Mouse (Mus musculus) MEL (cell line): ENCODE data around the gene Spem2. TPM values are rescaled to one million over a fixed set of nuclear protein-coding genes. Genes with fewer than 3 reads are reported as not detected.
A peak's percentile ranks its signal among the peaks of the same experiment; 100 is the strongest.

Experiments used
- DNase-seq: peaks from one replicate; pipeline ENCODE4 v3.0.0; 2011; ENCODE audit warnings: low read depth, low spot score
- H3K27ac ChIP-seq: 2 replicates; pipeline ENCODE4 v1.5.1; 2012; ENCODE audit warnings: low read depth, mild to moderate bottlenecking, control low read depth, low read length, moderate library complexity; ENCODE audit not compliant: control insufficient read depth
- H3K27me3 ChIP-seq, 2 experiments: fragments of 150-350 bp in 1 of 2; sonication (generic) in 1 of 2; 2 replicates each; pipeline ENCODE4 v1.6.1; 2012; ENCODE audit warnings: low read length in 2 of 2, mild to moderate bottlenecking in 2 of 2, improper control_type of control experiment in 1 of 2, moderate library complexity in 1 of 2; ENCODE audit not compliant: insufficient read depth in 2 of 2, control insufficient read depth in 1 of 2
- H3K36me3 ChIP-seq, 2 experiments: 2 replicates each; pipeline ENCODE4 v1.6.1; 2012 to 2014; ENCODE audit warnings: low read length in 2 of 2, improper control_type of control experiment in 1 of 2, inconsistent platforms in 1 of 2, mild to moderate bottlenecking in 1 of 2; ENCODE audit not compliant: insufficient read depth in 2 of 2, control insufficient read depth in 1 of 2
- H3K4me1 ChIP-seq, 2 experiments: fragments of 150-350 bp in 1 of 2; sonication (generic) in 1 of 2; 2 replicates each; pipeline ENCODE4 v1.6.1; 2012; ENCODE audit warnings: low read length in 2 of 2, improper control_type of control experiment in 1 of 2, mild to moderate bottlenecking in 1 of 2; ENCODE audit not compliant: insufficient read depth in 2 of 2, control insufficient read depth in 1 of 2
- H3K4me3 ChIP-seq, 2 experiments: fragments of 150-350 bp in 1 of 2; sonication (generic) in 1 of 2; 2 replicates each; pipeline ENCODE4 v1.5.1; 2012; ENCODE audit warnings: low read depth in 2 of 2, low read length in 2 of 2, mild to moderate bottlenecking in 2 of 2, moderate library complexity in 2 of 2, control low read depth in 1 of 2, improper control_type of control experiment in 1 of 2; ENCODE audit not compliant: control insufficient read depth in 1 of 2, insufficient read depth in 1 of 2
- H3K79me2 ChIP-seq: 2 replicates; pipeline ENCODE4 v1.6.1; 2012; ENCODE audit warnings: mild to moderate bottlenecking, low read length, moderate library complexity; ENCODE audit not compliant: control insufficient read depth, poor library complexity, insufficient read depth
- H3K9ac ChIP-seq: 2 replicates; pipeline ENCODE4 v1.6.1; 2012; ENCODE audit warnings: low read depth, mild to moderate bottlenecking, control low read depth, low read length, moderate library complexity; ENCODE audit not compliant: control insufficient read depth, poor library complexity, severe bottlenecking
- H3K9me3 ChIP-seq: fragments of 150-350 bp; sonication (generic); replicated peaks from 2 replicates; pipeline ENCODE4 v1.6.1; 2012; ENCODE audit warnings: mild to moderate bottlenecking, low read length, improper control_type of control experiment, moderate library complexity; ENCODE audit not compliant: insufficient read depth
- CHD2 ChIP-seq: IDR thresholded peaks from 2 replicates; pipeline ENCODE4 v1.6.1; 2011; ENCODE audit warnings: low read length, improper control_type of control experiment
- E2F4 ChIP-seq: IDR thresholded peaks from 2 replicates; pipeline ENCODE4 v1.6.1; 2011; ENCODE audit warnings: low read depth, low read length, improper control_type of control experiment, borderline replicate concordance
- ELF1 ChIP-seq: IDR thresholded peaks from 2 replicates; pipeline ENCODE4 v1.6.1; 2014; ENCODE audit warnings: low read depth, mild to moderate bottlenecking, inconsistent platforms, low read length, improper control_type of control experiment, moderate library complexity
- EP300 ChIP-seq, 2 experiments: IDR thresholded peaks; 2 replicates each; pipeline ENCODE4 v1.6.1; 2011; ENCODE audit warnings: improper control_type of control experiment in 2 of 2, low read length in 2 of 2, low read depth in 1 of 2, mild to moderate bottlenecking in 1 of 2
- ETS1 ChIP-seq: IDR thresholded peaks from 2 replicates; pipeline ENCODE4 v1.6.1; 2012; ENCODE audit warnings: low read depth, mild to moderate bottlenecking, inconsistent platforms, low read length, improper control_type of control experiment, moderate library complexity
- GABPA ChIP-seq: IDR thresholded peaks from 2 replicates; pipeline ENCODE4 v1.6.1; 2012; ENCODE audit warnings: low read depth, mild to moderate bottlenecking, inconsistent platforms, low read length, improper control_type of control experiment, moderate library complexity
- GATA1 ChIP-seq: IDR thresholded peaks from 2 replicates; pipeline ENCODE4 v1.6.1; 2011; ENCODE audit warnings: low read depth, low read length, improper control_type of control experiment
- JUND ChIP-seq: IDR thresholded peaks from 2 replicates; pipeline ENCODE4 v1.6.1; 2011; ENCODE audit warnings: low read depth, mild to moderate bottlenecking, improper control_type of control experiment, low read length
- KAT2A ChIP-seq: conservative IDR thresholded peaks from 2 replicates; pipeline ENCODE4 v1.6.1; 2012; ENCODE audit warnings: low read depth, low read length, improper control_type of control experiment, inconsistent platforms
- MAFK ChIP-seq: IDR thresholded peaks from 2 replicates; pipeline ENCODE4 v1.6.1; 2011; ENCODE audit warnings: low read depth, mild to moderate bottlenecking, low read length, improper control_type of control experiment, borderline replicate concordance
- MAX ChIP-seq: IDR thresholded peaks from 2 replicates; pipeline ENCODE4 v1.6.1; 2011; ENCODE audit warnings: low read length, improper control_type of control experiment
- MAZ ChIP-seq: IDR thresholded peaks from 2 replicates; pipeline ENCODE4 v1.6.1; 2012; ENCODE audit warnings: low read depth, mild to moderate bottlenecking, inconsistent platforms, low read length, improper control_type of control experiment
- MXI1 ChIP-seq: IDR thresholded peaks from 2 replicates; pipeline ENCODE4 v1.6.1; 2011; ENCODE audit warnings: mild to moderate bottlenecking, low read depth, low read length, improper control_type of control experiment
- MYB ChIP-seq: IDR thresholded peaks from 2 replicates; pipeline ENCODE4 v1.6.1; 2011; ENCODE audit warnings: mild to moderate bottlenecking, low read depth, low read length, improper control_type of control experiment
- MYC ChIP-seq: IDR thresholded peaks from 2 replicates; pipeline ENCODE4 v1.6.1; 2011; ENCODE audit warnings: low read depth, mild to moderate bottlenecking, low read length, improper control_type of control experiment, moderate library complexity
- NELFE ChIP-seq: IDR thresholded peaks from 2 replicates; pipeline ENCODE4 v1.6.1; 2011; ENCODE audit warnings: low read depth, low read length, improper control_type of control experiment
- NRF1 ChIP-seq: IDR thresholded peaks from 2 replicates; pipeline ENCODE4 v1.6.1; 2014; ENCODE audit warnings: low read depth, mild to moderate bottlenecking, inconsistent platforms, low read length, improper control_type of control experiment, moderate library complexity; ENCODE audit not compliant: poor library complexity, insufficient read depth, severe bottlenecking
- POLR2A ChIP-seq, 2 experiments: IDR thresholded peaks; 2 replicates each; pipeline ENCODE4 v1.6.1; 2011 to 2012; ENCODE audit warnings: low read length in 2 of 2, mild to moderate bottlenecking in 2 of 2, control low read depth in 1 of 2, improper control_type of control experiment in 1 of 2, low read depth in 1 of 2, moderate library complexity in 1 of 2; ENCODE audit not compliant: control insufficient read depth in 1 of 2, insufficient read depth in 1 of 2, poor library complexity in 1 of 2
- RAD21 ChIP-seq: IDR thresholded peaks from 2 replicates; pipeline ENCODE4 v1.6.1; 2011; ENCODE audit warnings: mild to moderate bottlenecking, low read depth, low read length, improper control_type of control experiment
- TBP ChIP-seq: IDR thresholded peaks from 2 replicates; pipeline ENCODE4 v1.8.0; 2011; ENCODE audit warnings: low read depth, low read length, improper control_type of control experiment
- TCF12 ChIP-seq: IDR thresholded peaks from 2 replicates; pipeline ENCODE4 v1.6.1; 2014; ENCODE audit warnings: low read depth, mild to moderate bottlenecking, inconsistent platforms, low read length, improper control_type of control experiment, moderate library complexity
- USF2 ChIP-seq, 2 experiments: IDR thresholded peaks; 2 replicates each; pipeline ENCODE4 v1.6.1; 2011 to 2012; ENCODE audit warnings: improper control_type of control experiment in 2 of 2, low read length in 2 of 2, borderline replicate concordance in 1 of 2, inconsistent platforms in 1 of 2, low read depth in 1 of 2, mild to moderate bottlenecking in 1 of 2; ENCODE audit not compliant: insufficient read depth in 1 of 2
- ZC3H11A ChIP-seq: IDR thresholded peaks from 2 replicates; pipeline ENCODE4 v1.6.1; 2012; ENCODE audit warnings: low read depth, mild to moderate bottlenecking, inconsistent platforms, low read length, improper control_type of control experiment
- ZKSCAN1 ChIP-seq: IDR thresholded peaks from 2 replicates; pipeline ENCODE4 v1.6.1; 2012; ENCODE audit warnings: low read depth, mild to moderate bottlenecking, inconsistent platforms, low read length, improper control_type of control experiment, moderate library complexity
- ZMIZ1 ChIP-seq: IDR thresholded peaks from 2 replicates; pipeline ENCODE4 v1.6.1; 2012; ENCODE audit warnings: low read depth, mild to moderate bottlenecking, inconsistent platforms, low read length, improper control_type of control experiment, moderate library complexity
- ZNF384 ChIP-seq: IDR thresholded peaks from 2 replicates; pipeline ENCODE4 v1.6.1; 2012; ENCODE audit warnings: low read depth, mild to moderate bottlenecking, inconsistent platforms, low read length, improper control_type of control experiment
- polyA plus RNA-seq, 2 experiments: library from polyadenylated mRNA; stranded (reverse) in 1 of 2; unstranded in 1 of 2; fragments of >175 nt in 1 of 2; fragments of >200 nt in 1 of 2; gene quantifications; 2 replicates each; pipeline versions ENCODE4 v1.2.1 to v1.2.4; 2012; ENCODE audit warnings: low replicate concordance in 2 of 2, low read depth in 1 of 2; ENCODE audit not compliant: insufficient read length in 2 of 2, insufficient read depth in 1 of 2, missing spikeins in 1 of 2
- total RNA-seq: library from RNA; depleted of rRNA; stranded (reverse); fragments of 300-350 nt; gene quantifications from 2 replicates; pipeline ENCODE4 v1.2.3, GENCODE M21; 2012

The Spem2 gene
- total and polyA plus RNA-seq, 3 experiments: not detected

- no peak for TF ChIP-seq JUND
- TF ChIP-seq, all 39 proteins: peak for 14
These were observed 14.2 kb downstream of the Spem2 start (continued) for GRCm38 (mm10) chr11:69803786-69804651.

DNA sequence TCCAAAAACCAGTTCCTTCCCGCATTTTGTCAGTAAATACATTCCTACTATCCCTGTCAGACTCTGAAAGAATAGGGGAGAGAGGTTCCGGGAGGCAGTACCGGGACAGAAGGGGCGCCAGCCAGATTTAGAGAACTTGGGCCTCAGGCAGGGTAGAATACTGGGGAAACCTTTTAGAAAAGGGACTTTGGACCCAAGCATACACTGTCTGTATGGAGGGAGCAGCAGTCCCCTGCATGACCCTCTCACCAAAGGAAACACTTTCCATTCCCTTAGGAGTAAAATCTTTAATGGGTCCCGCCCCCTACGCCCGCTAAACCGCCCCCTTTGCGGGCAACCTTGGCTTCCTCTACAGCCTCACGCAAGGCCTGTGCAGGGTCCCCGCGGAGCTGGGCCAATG is 14.9 kb downstream of the Spem2 start:
- no peaks in the 10 kb centered on the region for H3K27me3 ChIP-seq
- no peak overlapping the region for H3K27ac ChIP-seq

DNA sequence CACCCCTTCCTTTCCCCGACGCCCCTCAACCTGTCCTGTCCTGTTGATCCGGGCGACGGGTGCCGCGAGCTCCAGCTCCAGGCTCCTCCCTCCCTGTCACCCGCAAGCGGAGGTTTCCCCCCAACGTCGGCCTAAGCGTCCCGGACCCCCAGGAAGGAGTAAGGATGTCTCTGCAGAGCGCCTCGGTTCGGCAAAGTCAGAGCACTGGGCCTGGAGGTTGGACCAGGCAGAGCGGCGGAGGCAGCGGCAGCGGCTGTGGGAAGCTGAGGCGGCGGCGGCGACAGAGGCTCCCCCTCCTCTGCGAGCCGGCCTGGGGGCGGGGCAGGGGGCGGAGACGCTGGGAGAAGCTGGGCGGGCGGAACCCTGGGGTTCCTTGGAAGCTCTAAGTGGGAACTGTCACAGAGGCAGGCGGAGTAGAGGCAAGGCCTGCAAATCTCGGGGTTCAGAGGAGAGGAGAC is 15.6 kb downstream of the Spem2 start:
- Histone ChIP-seq H3K27ac (peak overlapping the region; percentile 27; the same call in 1 of the 2 replicates), H3K27me3 (no peaks in the 10 kb centered on the region), H3K4me1 (peaks cover 5 to 19% of the 10 kb centered on the region in 2 experiments; a peak in 3 of 4 replicates), H3K9ac (peak overlapping the region; percentile 78), H3K9me3 (no peaks in the 10 kb centered on the region), H3K79me2 (peaks cover 8% of the 10 kb centered on the region; the same call in 1 of the 2 replicates), H3K36me3 (peaks cover 0 to 8% of the 10 kb centered on the region in 2 experiments; a peak in 2 of 4 replicates), H3K4me3 (peak overlapping the region; percentile 70 to 89)
- DNase-seq: peak; percentile 93
- peak; percentile 97 for TF ChIP-seq MAZ
- no peak for TF ChIP-seq USF2 (IDR thresholded peaks at IDR 0.05; ENCODE audit: borderline replicate concordance in 1 of 2, insufficient read depth in 1 of 2, low read depth in 1 of 2, low read length in 2 of 2)
- TF ChIP-seq RAD21: no peak
- TF ChIP-seq CHD2: no peak; the same call in 1 of the 2 replicates
- TF ChIP-seq ETS1: peak; percentile 3; the same call in 1 of the 2 replicates
- peak; percentile 50 to 56; a peak in 2 of 4 replicates for TF ChIP-seq POLR2A (IDR thresholded peaks at IDR 0.05; ENCODE audit: control insufficient read depth in 1 of 2, insufficient read depth in 1 of 2, low read depth in 1 of 2, low read length in 2 of 2, poor library complexity in 1 of 2)
- TF ChIP-seq ZMIZ1: peak; percentile 86
- no peak for TF ChIP-seq ZKSCAN1
- TF ChIP-seq MAFK: no peak
- TF ChIP-seq MXI1: peak; percentile 78
- TF ChIP-seq TCF12: peak; percentile 49; the same call in 1 of the 2 replicates
- peak; percentile 53 for TF ChIP-seq NELFE
- TF ChIP-seq EP300 (IDR thresholded peaks at IDR 0.05; ENCODE audit: low read depth in 1 of 2, low read length in 2 of 2): no peak; a peak in 1 of 4 replicates
- TF ChIP-seq E2F4: no peak
- no peak for TF ChIP-seq TBP
- TF ChIP-seq GATA1: no peak
- no peak for TF ChIP-seq NRF1
- TF ChIP-seq MYB: no peak
- TF ChIP-seq GABPA: 0 out of 2 replicates have a peak, but pooled peaks have one; percentile 9
- TF ChIP-seq ELF1: no peak
- no peak for TF ChIP-seq MYC
- TF ChIP-seq KAT2A: no peak; the same call in 1 of the 2 replicates

More for the DNA sequence above, 14.9 kb downstream of the Spem2 start:
- H3K9ac ChIP-seq: peak overlapping the region; percentile 78
- peak; percentile 80 for DNase-seq
- 0 out of 2 replicates have a peak, but pooled peaks have one; percentile 15 for TF ChIP-seq ELF1
- no peak for TF ChIP-seq RAD21
- no peak for TF ChIP-seq GATA1
- TF ChIP-seq TBP: no peak
- TF ChIP-seq JUND: no peak
- 0 out of 2 replicates have a peak, but pooled peaks have one; percentile 32 for TF ChIP-seq MYC
- TF ChIP-seq ZC3H11A: peak; percentile 28; the same call in 1 of the 2 replicates
- peak; percentile 39; the same call in 1 of the 2 replicates for TF ChIP-seq MAX
- TF ChIP-seq ZNF384: no peak
- H3K79me2 ChIP-seq: peaks cover 8% of the 10 kb centered on the region; the same call in 1 of the 2 replicates
- peak overlapping the region; percentile 70 to 89 for H3K4me3 ChIP-seq
- peaks cover 0 to 8% of the 10 kb centered on the region in 2 experiments; a peak in 2 of 4 replicates for H3K36me3 ChIP-seq
- peaks cover 5 to 19% of the 10 kb centered on the region in 2 experiments; a peak in 3 of 4 replicates for H3K4me1 ChIP-seq
- H3K9me3 ChIP-seq: no peaks in the 10 kb centered on the region
